Mouse (Mus musculus): Measurements from ENCODE around the gene Prdm2.

DNA sequence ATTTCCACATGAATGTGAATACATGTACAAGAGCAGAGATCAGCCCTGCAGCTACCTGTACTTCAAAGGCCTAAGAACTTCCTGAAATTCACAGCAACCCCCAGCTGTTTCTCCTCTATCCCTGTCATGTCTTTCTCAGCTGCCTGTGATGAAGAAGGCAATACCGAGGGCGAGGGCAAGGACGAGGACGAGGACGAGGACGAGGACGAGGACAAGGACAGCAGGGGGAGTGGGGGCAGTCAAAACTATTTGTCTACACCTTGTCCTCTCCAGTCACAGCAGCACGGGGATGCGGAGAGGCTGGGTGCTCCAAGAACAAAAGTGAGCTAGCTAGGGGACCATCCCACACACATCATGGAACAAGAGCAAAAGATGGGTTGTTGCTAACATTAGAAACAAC lies 145.8 kb downstream of the Prdm2 start:
- no peak for TF ChIP-seq CTCF (IDR thresholded peaks at IDR 0.05; ENCODE audit: low read depth)
- TF ChIP-seq EP300 (optimal IDR thresholded peaks at IDR 0.05): no peak

Measured in stomach, postnatal 0 days (tissue).